Mouse (Mus musculus) cortical plate, adult 2 months (tissue): ENCODE measurements around the gene Nrsn1.

Experiments
- CTCF ChIP-seq: fragments of 200-500 bp; IDR thresholded peaks from 2 replicates; pipeline ENCODE4 v1.5.1; 2011; ENCODE audit warnings: mild to moderate bottlenecking, control low read depth, low read length; ENCODE audit not compliant: insufficient read depth; ENCODE audit errors: extremely low read depth
- POLR2A ChIP-seq: fragments of 200-500 bp; IDR thresholded peaks from 2 replicates; pipeline ENCODE4 v1.6.1; 2011; ENCODE audit warnings: mild to moderate bottlenecking, low read length, control low read depth; ENCODE audit not compliant: insufficient read depth; ENCODE audit errors: extremely low read depth

DNA sequence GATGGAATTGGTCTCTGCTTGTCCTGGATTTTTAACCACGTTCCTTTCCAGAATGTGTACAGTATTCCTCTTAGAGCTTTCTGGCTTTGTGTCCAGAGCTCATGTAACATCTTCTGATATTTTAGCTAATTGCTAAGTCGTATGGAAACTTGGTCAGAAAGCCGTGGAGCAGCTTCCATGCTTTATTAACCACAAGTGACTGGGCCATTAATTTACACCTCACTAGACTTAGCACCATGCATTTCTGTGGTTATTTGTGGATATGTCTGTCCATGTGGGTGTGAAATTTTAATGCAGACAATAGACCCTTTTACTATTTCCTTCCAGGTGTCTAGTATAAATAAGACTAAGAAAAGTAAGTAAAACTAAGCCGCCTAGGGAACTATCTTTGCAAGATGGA is 7.6 kb downstream of the Nrsn1 start:
- TF ChIP-seq CTCF: no peak
- TF ChIP-seq POLR2A: no peak
